Mouse (Mus musculus): ENCODE data around the gene Ctsz.

DNA sequence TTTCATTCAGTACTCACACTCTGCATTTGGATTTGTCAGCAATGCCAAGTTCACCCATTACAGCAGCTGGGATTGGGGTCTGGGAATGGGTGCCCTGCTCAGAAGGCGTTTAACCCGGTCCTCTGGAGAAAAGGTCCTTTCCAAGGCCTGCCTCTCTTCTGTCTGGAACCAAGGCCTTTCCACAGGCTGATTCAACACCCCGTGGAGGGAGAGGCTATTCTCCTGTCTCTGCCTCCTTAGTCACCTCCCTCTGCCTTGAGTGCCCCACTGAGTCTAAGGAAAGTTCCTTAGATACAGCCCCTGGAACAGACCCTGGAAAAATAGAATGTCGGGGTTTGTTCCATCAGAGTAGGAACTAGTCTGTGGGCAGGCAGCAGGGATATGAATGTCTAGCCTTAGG is 9.6 kb upstream of the Ctsz start:
- TF ChIP-seq CTCF (IDR thresholded peaks at IDR 0.05; ENCODE audit: borderline replicate concordance, control insufficient read depth, extremely low read depth, insufficient read depth, low read length, poor library complexity), result no peak
- TF ChIP-seq POLR2A (IDR thresholded peaks at IDR 0.05; ENCODE audit: control insufficient read depth, extremely low read depth, insufficient read depth, low read length, poor library complexity), result no peak
